Mouse (Mus musculus): Measurements from ENCODE around the gene Pgap2.
"Not testable (repeated sequence)": the region's sequence is repeated elsewhere in the genome, so short reads cannot be mapped to it uniquely, and the experiment has no call there.

Pgap2 gene

GRCm38 (mm10) chr7:102266021-102266400 is 56.0 kb downstream of the Pgap2 start:
- in situ Hi-C loops (cut with MseI, MboI): not testable (repeated sequence)

GRCm38 (mm10) chr7:102266401-102267042 is 56.5 kb downstream of the Pgap2 start:
- in situ Hi-C loops (cut with MseI, MboI): no loop called here

GRCm38 (mm10) chr7:102267113-102267579 is 57.1 kb downstream of the Pgap2 start:
- in situ Hi-C loops (cut with MseI, MboI): no loop called here

GRCm38 (mm10) chr7:102267601-102268394 is 57.8 kb downstream of the Pgap2 start, which contains the start of gene Stim1:
TSS of gene Stim1 (plus strand) at chr7:102267806.
- in situ Hi-C loops (cut with MseI, MboI): no loop called here

DNA sequence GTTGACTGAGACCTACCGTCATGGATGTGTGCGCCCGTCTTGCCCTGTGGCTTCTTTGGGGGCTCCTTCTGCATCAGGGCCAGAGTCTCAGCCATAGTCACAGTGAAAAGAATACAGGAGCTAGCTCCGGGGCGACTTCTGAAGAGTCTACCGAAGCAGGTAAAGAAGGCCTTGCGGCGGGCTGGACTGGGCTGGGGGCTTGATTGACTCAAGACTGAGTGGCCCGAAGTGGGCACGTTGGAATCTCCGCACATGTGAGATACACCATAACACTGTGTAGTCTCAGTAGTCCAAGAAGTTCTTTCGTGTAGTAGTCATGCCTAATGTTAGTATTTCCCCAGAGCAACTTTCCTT is 58.4 kb downstream of the Pgap2 start:
- in situ Hi-C loops (cut with MseI, MboI): no loop called here

- in situ Hi-C loops (cut with MseI, MboI): no loop called here
Measured at GRCm38 (mm10) chr7:102272422-102272948, 62.5 kb downstream of the Pgap2 start.

DNA sequence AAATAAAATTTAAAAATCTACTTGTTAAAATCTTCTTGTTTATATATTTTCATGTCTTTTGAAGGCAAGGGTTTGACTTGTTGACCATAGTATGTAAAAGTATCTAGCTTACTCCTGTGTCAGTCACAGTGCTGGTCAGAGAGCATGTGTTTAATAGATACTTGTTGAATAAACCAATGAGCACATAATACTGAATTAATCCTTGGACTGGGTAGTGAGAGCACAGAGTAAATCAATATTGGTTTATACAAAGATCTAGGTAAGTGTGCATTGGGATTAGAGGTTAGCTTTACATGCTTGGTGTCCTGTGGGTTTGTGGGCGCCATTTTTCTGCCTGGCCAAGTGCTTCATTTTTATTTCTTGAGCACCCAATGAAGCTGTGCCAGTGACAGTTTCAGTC is 71.4 kb downstream of the Pgap2 start:
- in situ Hi-C loops (cut with MseI, MboI): no loop called here

DNA sequence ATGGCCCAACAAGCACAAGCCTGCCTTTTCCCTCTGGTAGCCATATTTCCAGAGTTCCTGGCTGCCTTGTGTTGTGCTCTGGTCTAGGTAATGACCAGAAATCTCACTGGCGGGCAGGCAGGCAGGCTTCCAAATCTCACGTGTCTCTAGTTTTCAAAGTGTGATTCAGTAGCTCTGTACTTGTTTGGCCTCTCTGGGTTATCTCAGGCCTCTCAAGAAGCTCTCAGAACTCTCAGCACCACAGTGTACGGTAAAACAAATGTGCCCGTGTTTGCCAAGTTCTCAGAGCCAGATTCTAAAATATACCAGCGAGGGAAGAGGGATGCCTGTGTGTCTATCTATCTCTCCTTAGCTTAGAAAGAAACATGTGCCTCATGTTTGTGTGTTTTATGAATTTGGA is 72.3 kb downstream of the Pgap2 start:
- in situ Hi-C loops (cut with MseI, MboI): no loop called here
